Mouse (Mus musculus): Measurements from ENCODE around the gene Il17rc.
A peak's percentile ranks its signal among the peaks of the same experiment; 100 is the strongest.

Gene Il17rc

GRCm38 (mm10) chr6:113473715-113474114 is 2.5 kb downstream of the Il17rc start:
- no peak for TF ChIP-seq GATA4 (IDR thresholded peaks at IDR 0.05; ENCODE audit: insufficient replicate concordance, low read length)

GRCm38 (mm10) chr6:113477353-113477752 is 6.1 kb downstream of the Il17rc start:
- no peak for TF ChIP-seq GATA4 (IDR thresholded peaks at IDR 0.05; ENCODE audit: insufficient replicate concordance, low read length)

GRCm38 (mm10) chr6:113478906-113479305 is 7.7 kb downstream of the Il17rc start:
- no peak for TF ChIP-seq GATA4 (IDR thresholded peaks at IDR 0.05; ENCODE audit: insufficient replicate concordance, low read length)

DNA sequence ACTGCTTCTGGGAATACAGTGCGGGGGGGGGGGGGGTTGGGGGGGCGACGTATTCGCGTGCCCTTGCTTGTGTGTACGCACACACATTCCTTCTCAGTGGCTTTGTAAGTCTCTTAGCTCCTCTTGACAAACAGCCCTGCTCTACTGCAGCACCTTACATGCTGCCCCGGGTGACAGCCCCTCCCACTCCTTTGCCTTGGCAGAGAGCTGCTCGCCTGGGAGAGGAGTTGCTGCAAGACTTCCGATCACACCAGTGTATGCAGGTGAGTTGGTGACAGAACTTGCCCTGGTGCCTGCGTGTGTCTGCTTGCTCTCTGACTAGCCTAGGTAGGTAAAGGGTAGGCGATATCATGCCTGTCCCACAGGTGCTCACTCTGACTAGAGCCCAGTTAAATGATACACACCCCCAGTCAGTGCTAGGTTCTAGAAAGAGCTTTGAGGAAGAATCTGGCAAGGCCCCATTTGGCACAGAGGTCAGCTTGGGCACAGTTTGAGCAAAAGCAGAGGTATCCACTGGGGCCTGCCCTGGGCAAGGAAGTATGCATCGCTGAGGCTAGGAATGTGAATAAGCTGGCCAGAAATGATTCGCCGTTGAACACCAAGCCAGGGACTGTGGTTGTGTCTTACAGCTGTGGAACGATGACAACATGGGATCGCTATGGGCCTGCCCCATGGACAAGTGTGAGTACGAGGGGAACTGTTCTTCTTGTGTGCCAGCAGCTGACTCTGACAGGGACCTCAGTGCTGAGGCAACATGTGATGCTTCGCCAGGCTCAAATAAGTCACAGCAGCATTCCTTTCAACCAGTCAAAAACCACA is 9.5 kb downstream of the Il17rc start:
- TF ChIP-seq GATA4 (IDR thresholded peaks at IDR 0.05; ENCODE audit: insufficient replicate concordance, low read length): no peak

DNA sequence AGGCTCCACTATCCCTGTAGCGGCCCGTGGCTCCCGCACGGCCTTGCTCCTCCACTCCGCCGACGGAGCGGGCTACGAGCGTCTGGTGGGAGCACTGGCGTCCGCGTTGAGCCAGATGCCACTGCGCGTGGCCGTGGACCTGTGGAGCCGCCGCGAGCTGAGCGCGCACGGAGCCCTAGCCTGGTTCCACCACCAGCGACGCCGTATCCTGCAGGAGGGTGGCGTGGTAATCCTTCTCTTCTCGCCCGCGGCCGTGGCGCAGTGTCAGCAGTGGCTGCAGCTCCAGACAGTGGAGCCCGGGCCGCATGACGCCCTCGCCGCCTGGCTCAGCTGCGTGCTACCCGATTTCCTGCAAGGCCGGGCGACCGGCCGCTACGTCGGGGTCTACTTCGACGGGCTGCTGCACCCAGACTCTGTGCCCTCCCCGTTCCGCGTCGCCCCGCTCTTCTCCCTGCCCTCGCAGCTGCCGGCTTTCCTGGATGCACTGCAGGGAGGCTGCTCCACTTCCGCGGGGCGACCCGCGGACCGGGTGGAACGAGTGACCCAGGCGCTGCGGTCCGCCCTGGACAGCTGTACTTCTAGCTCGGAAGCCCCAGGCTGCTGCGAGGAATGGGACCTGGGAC is 11.4 kb downstream of the Il17rc start:
- TF ChIP-seq GATA4 (IDR thresholded peaks at IDR 0.05; ENCODE audit: insufficient replicate concordance, low read length): no peak

- no peak for TF ChIP-seq GATA4 (IDR thresholded peaks at IDR 0.05; ENCODE audit: insufficient replicate concordance, low read length)
Measured at GRCm38 (mm10) chr6:113483100-113483615, 11.9 kb downstream of the Il17rc start, which contains the start of gene Creld1. Gene Creld1, plus strand, starts transcription at chr6:113483297.

DNA sequence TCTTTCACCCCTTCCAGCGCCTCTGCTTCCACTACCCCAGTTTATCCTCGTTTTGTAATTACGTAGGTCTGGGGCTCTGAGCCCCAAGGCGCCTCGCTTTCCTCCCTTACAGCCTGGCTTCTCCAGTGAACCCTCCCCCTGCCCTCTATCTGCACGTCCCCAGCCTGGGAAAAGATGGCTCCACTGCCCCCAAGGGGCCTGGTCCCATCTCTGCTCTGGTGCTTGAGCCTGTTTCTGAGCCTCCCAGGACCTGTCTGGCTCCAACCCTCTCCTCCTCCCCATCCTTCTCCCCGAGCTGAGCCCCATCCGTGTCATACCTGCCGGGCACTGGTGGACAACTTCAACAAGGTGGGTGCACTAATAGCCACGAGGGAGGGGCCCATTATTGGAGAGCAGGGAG is 12.5 kb downstream of the Il17rc start:
- no peak for TF ChIP-seq GATA4 (IDR thresholded peaks at IDR 0.05; ENCODE audit: insufficient replicate concordance, low read length)

DNA sequence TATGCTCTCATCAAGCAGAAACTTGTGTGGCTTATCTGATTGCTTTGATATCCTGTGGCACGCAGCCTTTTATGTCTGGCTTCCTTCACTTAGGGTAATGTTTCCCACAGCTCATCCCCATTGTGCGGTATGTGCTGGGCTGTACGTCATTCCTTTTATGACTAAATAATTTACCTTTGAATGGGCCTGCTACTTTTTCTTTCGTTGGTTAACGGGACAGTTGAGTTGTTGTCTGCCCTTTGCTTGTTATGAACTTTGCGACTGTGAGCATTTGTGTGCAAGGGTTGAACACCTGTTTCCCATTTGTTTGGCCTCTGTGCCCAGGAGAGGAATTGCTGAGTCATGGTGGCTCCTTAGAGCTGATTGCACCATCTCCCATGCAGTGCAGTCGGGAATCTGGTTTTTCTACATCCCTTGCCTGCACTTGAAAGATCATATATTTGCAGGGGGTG is 15.9 kb downstream of the Il17rc start:
- peak; percentile 13; the same call in 1 of the 2 replicates for TF ChIP-seq GATA4 (IDR thresholded peaks at IDR 0.05; ENCODE audit: insufficient replicate concordance, low read length)

DNA sequence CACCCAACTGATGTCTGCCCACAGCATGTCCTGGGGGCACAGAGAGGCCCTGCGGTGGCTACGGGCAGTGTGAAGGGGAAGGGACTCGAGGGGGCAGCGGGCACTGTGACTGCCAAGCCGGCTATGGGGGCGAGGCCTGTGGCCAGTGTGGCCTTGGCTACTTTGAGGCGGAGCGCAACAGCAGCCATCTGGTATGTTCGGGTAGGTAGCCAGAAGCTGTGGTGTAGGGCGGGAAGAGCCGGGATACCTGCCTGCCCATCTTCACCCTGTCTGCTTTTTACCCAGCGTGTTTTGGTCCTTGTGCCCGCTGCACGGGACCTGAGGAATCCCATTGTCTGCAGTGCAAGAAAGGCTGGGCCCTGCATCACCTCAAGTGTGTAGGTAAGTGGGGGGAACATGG is 18.2 kb downstream of the Il17rc start:
- no peak for TF ChIP-seq GATA4 (IDR thresholded peaks at IDR 0.05; ENCODE audit: insufficient replicate concordance, low read length)

DNA sequence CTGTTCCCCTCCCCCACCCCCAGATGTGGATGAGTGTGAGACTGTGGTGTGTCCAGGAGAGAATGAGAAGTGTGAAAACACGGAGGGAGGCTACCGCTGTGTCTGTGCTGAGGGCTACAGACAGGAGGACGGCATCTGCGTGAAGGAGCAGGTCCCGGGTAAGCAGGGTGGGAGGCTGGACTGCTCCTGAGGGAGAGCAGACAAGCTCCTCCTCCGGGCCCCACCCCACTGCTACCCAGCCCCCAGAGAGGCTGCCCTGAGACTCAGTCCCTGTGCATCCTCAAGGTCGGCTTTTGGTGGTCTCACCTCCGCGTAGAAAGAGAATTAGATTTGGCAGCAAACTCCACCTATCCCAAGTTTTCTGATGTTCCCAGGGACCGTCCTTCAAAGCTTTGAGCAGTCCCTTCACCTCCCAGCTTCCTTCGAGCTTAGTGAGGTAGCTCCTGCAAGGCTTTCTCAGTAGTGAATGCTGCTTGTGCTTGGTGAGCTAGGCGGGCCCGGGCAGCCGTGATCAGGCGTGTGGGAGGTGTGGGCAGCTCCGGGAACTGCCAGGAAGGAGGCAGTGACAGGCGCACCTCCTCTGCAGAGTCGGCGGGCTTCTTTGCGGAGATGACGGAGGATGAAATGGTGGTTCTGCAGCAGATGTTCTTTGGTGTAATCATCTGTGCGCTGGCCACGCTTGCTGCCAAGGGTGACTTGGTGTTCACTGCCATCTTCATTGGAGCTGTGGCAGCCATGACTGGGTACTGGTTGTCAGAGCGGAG is 21.1 kb downstream of the Il17rc start:
- TF ChIP-seq GATA4 (IDR thresholded peaks at IDR 0.05; ENCODE audit: insufficient replicate concordance, low read length): no peak

DNA sequence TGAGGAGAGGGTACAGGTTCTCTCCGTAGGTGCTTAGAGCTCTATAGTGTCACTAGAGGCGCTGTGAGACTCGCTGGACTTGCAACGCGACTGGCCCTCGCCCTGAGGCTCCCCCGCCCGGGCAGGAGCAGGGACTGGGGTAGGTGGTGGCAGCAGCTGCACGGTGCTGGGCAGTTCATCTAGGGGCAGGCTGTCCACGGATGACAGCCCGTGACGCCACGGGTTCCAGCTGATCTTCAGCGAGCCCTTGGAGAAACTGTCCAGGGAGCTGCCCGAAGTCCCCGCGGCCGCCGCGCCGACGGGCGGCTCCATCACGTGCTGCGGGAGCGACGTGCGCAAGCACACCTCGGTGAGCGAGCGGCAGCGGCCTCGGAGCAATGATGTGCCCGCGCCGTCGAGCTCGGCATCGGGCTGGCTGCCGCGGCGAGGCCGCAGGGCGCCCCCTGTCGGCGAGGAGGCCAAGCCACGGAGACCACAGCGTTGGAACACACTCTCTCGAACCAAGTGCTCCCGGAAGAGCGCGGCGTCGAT is 23.1 kb downstream of the Il17rc start:
- TF ChIP-seq GATA4 (IDR thresholded peaks at IDR 0.05; ENCODE audit: insufficient replicate concordance, low read length): no peak

DNA sequence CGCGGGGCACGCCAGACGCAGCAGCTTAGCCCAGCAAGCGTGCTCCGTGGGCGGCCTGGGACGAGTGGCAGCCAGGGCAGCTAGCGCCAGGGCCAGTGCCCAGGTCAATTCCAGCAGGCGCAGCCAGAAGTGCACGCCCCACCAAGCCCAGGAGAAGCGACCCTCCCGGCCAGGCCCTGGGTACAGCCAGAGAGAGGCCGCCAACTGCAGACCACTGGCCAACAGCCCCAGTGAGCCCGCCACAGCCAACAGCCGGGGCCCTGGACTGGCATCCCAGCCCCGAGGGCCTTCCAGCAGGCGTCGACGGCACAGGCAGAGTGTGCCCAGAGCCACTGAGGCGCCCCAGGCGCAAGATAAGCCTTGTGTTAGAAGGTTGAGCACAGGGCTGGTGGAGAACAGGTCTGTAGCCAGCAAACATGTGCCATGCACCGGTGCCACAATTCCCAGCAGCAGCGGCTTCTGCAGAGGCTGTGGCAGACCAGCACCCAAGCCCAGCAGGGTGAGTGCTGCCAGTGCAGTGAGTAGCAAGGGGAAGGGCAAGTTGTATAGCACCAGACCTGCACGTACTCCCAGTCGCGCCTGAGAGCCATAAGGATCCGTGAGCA is 23.9 kb downstream of the Il17rc start:
- TF ChIP-seq GATA4 (IDR thresholded peaks at IDR 0.05; ENCODE audit: insufficient replicate concordance, low read length): no peak

DNA sequence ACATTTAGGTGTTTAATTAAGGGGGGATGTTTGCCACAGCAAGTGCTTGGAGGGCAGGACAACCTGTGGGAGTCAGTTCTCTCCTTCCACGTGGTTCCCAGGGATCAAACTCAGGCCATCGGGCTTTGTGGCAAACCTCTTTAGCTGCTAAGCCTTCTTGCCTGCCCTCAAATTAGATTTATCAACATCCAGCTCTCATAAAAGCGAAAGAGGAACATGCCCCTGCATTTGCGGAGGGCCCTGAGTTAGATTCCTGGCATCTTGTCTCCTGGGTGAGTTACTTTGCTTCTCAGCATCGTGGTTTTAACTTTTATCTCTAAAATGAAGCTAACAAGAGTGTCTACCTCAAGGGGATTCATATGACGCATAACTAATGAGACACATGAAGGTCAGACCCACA is 28.1 kb downstream of the Il17rc start:
- TF ChIP-seq GATA4 (IDR thresholded peaks at IDR 0.05; ENCODE audit: insufficient replicate concordance, low read length): no peak

- no peak for TF ChIP-seq GATA4 (IDR thresholded peaks at IDR 0.05; ENCODE audit: insufficient replicate concordance, low read length)
Measured at GRCm38 (mm10) chr6:113501388-113502084, 30.3 kb downstream of the Il17rc start, which contains the start of gene Prrt3. Gene Prrt3, minus strand, starts transcription at chr6:113501931.

All from liver, adult (tissue).